33 mouse cellular contexts compared by ENCODE assay signal in genomic region chr13:41918525-41918924, GRCm38 (mm10).
DNase-seq lines count a peak whose midpoint lies in the region; ATAC-seq and TF ChIP-seq lines count a peak whose summit lies in the region.
"Had no signal": no experiment of that assay in that cellular context is flagged by ENCODE, and none has a peak within 500 bp of the region (broad histone marks: within the 10 kb centered on the region; RNA-seq: fewer than 3 reads in every experiment).

No protein-coding gene starts in this region.

- H3K27ac ChIP-seq in midbrain, embryonic 10.5 days (replicated peaks) = peak overlapping the region; percentile 55
- no peak overlapping the region for H3K27ac ChIP-seq in midbrain, embryonic 13.5 days
- H3K27ac ChIP-seq in midbrain, embryonic 11.5 days (ENCODE audit: low read depth, low read length) = no peak overlapping the region
- H3K27ac ChIP-seq in midbrain, postnatal 0 days (ENCODE audit: low read depth, low read length) = peak overlapping the region; percentile 43; the same call in 1 of the 2 replicates
- H3K27ac ChIP-seq: forebrain, embryonic 12.5 days; kidney, postnatal 0 days; liver, embryonic 12.5 days; neural tube, embryonic 15.5 days had no signal

- WGBS in midbrain, embryonic 10.5 days = 20% methylated on average over 5 of the region's 5 CpGs
- 9% methylated on average over 5 of the region's 5 CpGs for WGBS in midbrain, embryonic 13.5 days
- WGBS in midbrain, embryonic 11.5 days = 3% methylated on average over 5 of the region's 5 CpGs
- 10% methylated on average over 5 of the region's 5 CpGs for WGBS in midbrain, postnatal 0 days

- intact Hi-C loops in heart, postnatal 10 days (cut with DNase I) = no loop called here

- no peak for TF ChIP-seq CTCF in midbrain, postnatal 0 days (IDR thresholded peaks at IDR 0.05)

- H3K9ac ChIP-seq in midbrain, embryonic 13.5 days (replicated peaks) = no peak overlapping the region
- H3K9ac ChIP-seq in midbrain, embryonic 11.5 days (ENCODE audit: low read length) = 0 out of 2 replicates have a peak overlapping the region, but pooled peaks have one; percentile 10
- no peak overlapping the region for H3K9ac ChIP-seq in midbrain, postnatal 0 days (replicated peaks; ENCODE audit: low read length, poor library complexity, severe bottlenecking)
- H3K9ac ChIP-seq: forebrain, embryonic 12.5 days; liver, embryonic 12.5 days; liver, postnatal 0 days; neural tube, embryonic 15.5 days had no signal

- H3K9me3 ChIP-seq in midbrain, embryonic 10.5 days (replicated peaks) = no peaks in the 10 kb centered on the region
- H3K9me3 ChIP-seq in midbrain, embryonic 13.5 days = no peaks in the 10 kb centered on the region
- H3K9me3 ChIP-seq in midbrain, embryonic 11.5 days (ENCODE audit: control insufficient read depth, low read length) = no peaks in the 10 kb centered on the region
- H3K9me3 ChIP-seq in midbrain, postnatal 0 days (ENCODE audit: low read length) = no peaks in the 10 kb centered on the region
- H3K9me3 ChIP-seq: forebrain, embryonic 12.5 days; liver, embryonic 12.5 days; neural tube, embryonic 15.5 days had no signal

- no peak for ATAC-seq in midbrain, embryonic 13.5 days
- no peak for ATAC-seq in midbrain, embryonic 11.5 days (ENCODE audit: low FRiP score)
- no peak for ATAC-seq in midbrain, postnatal 0 days (ENCODE audit: low FRiP score)
- ATAC-seq: activated CD4-positive, CD25-positive, alpha-beta regulatory T cell, adult 4 months; CD4-positive, CD25-positive, alpha-beta regulatory T cell, adult 4 months; liver, embryonic 12.5 days; liver, postnatal 0 days; lung, postnatal 0 days had no signal

- H3K4me3 ChIP-seq in midbrain, embryonic 10.5 days = no peak overlapping the region
- no peak overlapping the region for H3K4me3 ChIP-seq in midbrain, embryonic 13.5 days (replicated peaks)
- H3K4me3 ChIP-seq in midbrain, embryonic 11.5 days (ENCODE audit: low read depth, low read length) = no peak overlapping the region
- H3K4me3 ChIP-seq in midbrain, postnatal 0 days (ENCODE audit: low read depth, low read length) = no peak overlapping the region
- H3K4me3 ChIP-seq: erythroblast, embryonic 14.5 days; forebrain, embryonic 12.5 days; liver, embryonic 12.5 days; megakaryocyte, embryonic 14.5 days; neural tube, embryonic 15.5 days had no signal

- DNase-seq in heart, adult 11 months = peak; percentile 80
- no peak for DNase-seq in heart, postnatal 10 days
- DNase-seq in midbrain, embryonic 10.5 days (ENCODE audit: low spot score) = peak; percentile 17
- peak; percentile 90 for DNase-seq in midbrain, embryonic 11.5 days (ENCODE audit: low spot score, missing footprints)
- DNase-seq in midbrain, postnatal 0 days (ENCODE audit: low spot score) = peak; percentile 31
- no peak for DNase-seq in c-Kit-positive CD71-positive TER-119-positive erythroid progenitor cells, embryonic 14.5 days (ENCODE audit: low spot score)
- DNase-seq: adrenal gland, adult 8-10 months; cerebellum, adult 11 months; cerebellum, adult 9-11 months; gastrocnemius, postnatal 25 days; heart, adult 18-20 months; heart, postnatal 4 days; kidney, adult 18-20 months; kidney, postnatal 4 days; layer of hippocampus, postnatal 36 days; left cerebral cortex, postnatal 4 days; liver, postnatal 0 days; lung, postnatal 4 days; right cerebral cortex, adult 18-20 months; spleen, adult 18-20 months; thymus, adult 18-20 months; thymus, postnatal 25 days had no signal

- H3K4me2 ChIP-seq in midbrain, embryonic 13.5 days (replicated peaks) = no peak overlapping the region
- H3K4me2 ChIP-seq in midbrain, embryonic 11.5 days = 0 out of 2 replicates have a peak overlapping the region, but pooled peaks have one; percentile 13
- H3K4me2 ChIP-seq in midbrain, postnatal 0 days (ENCODE audit: low read depth, low read length, poor library complexity, severe bottlenecking) = no peak overlapping the region
- H3K4me2 ChIP-seq: forebrain, embryonic 12.5 days; heart, embryonic 11.5 days; liver, embryonic 12.5 days; neural tube, embryonic 15.5 days had no signal

- H3K36me3 ChIP-seq in midbrain, embryonic 10.5 days = no peaks in the 10 kb centered on the region
- no peaks in the 10 kb centered on the region for H3K36me3 ChIP-seq in midbrain, embryonic 13.5 days
- no peaks in the 10 kb centered on the region for H3K36me3 ChIP-seq in midbrain, embryonic 11.5 days (ENCODE audit: control insufficient read depth, insufficient read depth, low read length)
- H3K36me3 ChIP-seq in midbrain, postnatal 0 days (ENCODE audit: insufficient read depth, low read length) = no peaks in the 10 kb centered on the region
- H3K36me3 ChIP-seq: forebrain, embryonic 12.5 days; liver, embryonic 12.5 days; neural tube, embryonic 15.5 days had no signal

- peaks cover 17% of the 10 kb centered on the region for H3K4me1 ChIP-seq in midbrain, embryonic 10.5 days
- peaks cover 10% of the 10 kb centered on the region for H3K4me1 ChIP-seq in midbrain, embryonic 13.5 days (replicated peaks)
- peaks cover 5% of the 10 kb centered on the region for H3K4me1 ChIP-seq in midbrain, embryonic 11.5 days (ENCODE audit: control insufficient read depth, insufficient read depth, low read length)
- H3K4me1 ChIP-seq in midbrain, postnatal 0 days (ENCODE audit: insufficient read depth, low read length) = no peaks in the 10 kb centered on the region
- H3K4me1 ChIP-seq: liver, embryonic 12.5 days; megakaryocyte, embryonic 14.5 days; neural tube, embryonic 15.5 days had no signal

- H3K27me3 ChIP-seq in midbrain, embryonic 10.5 days (ENCODE audit: low read depth, poor library complexity, severe bottlenecking) = no peaks in the 10 kb centered on the region
- H3K27me3 ChIP-seq in midbrain, embryonic 13.5 days = no peaks in the 10 kb centered on the region
- no peaks in the 10 kb centered on the region for H3K27me3 ChIP-seq in midbrain, embryonic 11.5 days (ENCODE audit: control insufficient read depth, insufficient read depth, low read length)
- no peaks in the 10 kb centered on the region for H3K27me3 ChIP-seq in midbrain, postnatal 0 days (ENCODE audit: insufficient read depth, low read length)
- H3K27me3 ChIP-seq: forebrain, embryonic 12.5 days; liver, embryonic 12.5 days; megakaryocyte, embryonic 14.5 days; neural tube, embryonic 15.5 days had no signal

Comparison
In these comparisons a context has a peak if more than half of its experiments do, and no peak if none do; other contexts are left out.
1. DNase-seq: peak in heart, adult 11 months (single experiment), midbrain, embryonic 10.5 days (single experiment), midbrain, embryonic 11.5 days (single experiment) and midbrain, postnatal 0 days (single experiment); none in heart, postnatal 10 days (0 of 2) and c-Kit-positive CD71-positive TER-119-positive erythroid progenitor cells, embryonic 14.5 days (single experiment).
2. H3K27ac ChIP-seq: peak in midbrain, embryonic 10.5 days (single experiment) and midbrain, postnatal 0 days (single experiment); none in midbrain, embryonic 13.5 days (single experiment) and midbrain, embryonic 11.5 days (single experiment).